Mouse (Mus musculus) MEL-GATA-1-ER (cell line): ENCODE measurements around the gene Tmprss4.

Source experiments
- DNase-seq: peaks from one replicate; pipeline ENCODE4 v3.0.0-alpha.2; 2012; ENCODE audit warnings: low read depth; ENCODE audit errors: extremely low read depth

Tmprss4 gene

GRCm38 (mm10) chr9:45203797-45204410 lies at the start of gene Tmprss4:
Tmprss4 (minus strand) TSS chr9:45204092.
- DNase-seq: no peak

- no peak for DNase-seq
Observed at GRCm38 (mm10) chr9:45252395-45252794, 48.5 kb upstream of the Tmprss4 start.

GRCm38 (mm10) chr9:45251990-45252389 lies 48.1 kb upstream of the Tmprss4 start:
- DNase-seq: no peak

- peak; percentile 60 for DNase-seq
Observed at GRCm38 (mm10) chr9:45251281-45251680, 47.4 kb upstream of the Tmprss4 start.

- no peak for DNase-seq
Observed at GRCm38 (mm10) chr9:45250306-45250705, 46.4 kb upstream of the Tmprss4 start.

GRCm38 (mm10) chr9:45247536-45247935 lies 43.6 kb upstream of the Tmprss4 start:
- no peak for DNase-seq

GRCm38 (mm10) chr9:45246060-45246459 lies 42.2 kb upstream of the Tmprss4 start:
- peak; percentile 52 for DNase-seq

- no peak for DNase-seq
Observed at GRCm38 (mm10) chr9:45245432-45245831, 41.5 kb upstream of the Tmprss4 start.

- no peak for DNase-seq
Observed at GRCm38 (mm10) chr9:45241397-45241796, 37.5 kb upstream of the Tmprss4 start.

GRCm38 (mm10) chr9:45236744-45237143 lies 32.9 kb upstream of the Tmprss4 start:
- no peak for DNase-seq

- DNase-seq: peak; percentile 81
Observed at GRCm38 (mm10) chr9:45235668-45236227, 31.9 kb upstream of the Tmprss4 start.

GRCm38 (mm10) chr9:45229359-45229758 lies 25.5 kb upstream of the Tmprss4 start:
- DNase-seq: no peak

GRCm38 (mm10) chr9:45221567-45221966 lies 17.7 kb upstream of the Tmprss4 start:
- DNase-seq: peak; percentile 68

- DNase-seq: no peak
Observed at GRCm38 (mm10) chr9:45219644-45220043, 15.8 kb upstream of the Tmprss4 start.

- no peak for DNase-seq
Observed at GRCm38 (mm10) chr9:45215526-45216179, 11.8 kb upstream of the Tmprss4 start.

GRCm38 (mm10) chr9:45212001-45212400 lies 8.1 kb upstream of the Tmprss4 start:
- DNase-seq: no peak

GRCm38 (mm10) chr9:45207015-45207743 lies 3.3 kb upstream of the Tmprss4 start:
- DNase-seq: peak; percentile 75

- no peak for DNase-seq
Observed at GRCm38 (mm10) chr9:45206121-45206520, 2.2 kb upstream of the Tmprss4 start.

- DNase-seq: no peak
Observed at GRCm38 (mm10) chr9:45205143-45205542, 1.3 kb upstream of the Tmprss4 start.

GRCm38 (mm10) chr9:45202021-45202798 lies 1.7 kb downstream of the Tmprss4 start:
- DNase-seq: no peak

GRCm38 (mm10) chr9:45201319-45201947 lies 2.5 kb downstream of the Tmprss4 start:
- no peak for DNase-seq
